Mouse (Mus musculus): ENCODE measurements around the gene Atg4a-ps. TPM values are rescaled to one million over a fixed set of nuclear protein-coding genes. Genes with fewer than 3 reads are reported as not detected.
"Not testable (repeated sequence)": the region's sequence is repeated elsewhere in the genome, so short reads cannot be mapped to it uniquely, and the experiment has no call there.

Gene Atg4a-ps
- 1 to 10 TPM in 1 of 2 experiments, not detected in 1; 2.7 TPM for total RNA-seq (2021)
- long read RNA-seq, experiment 1: 0 reads
- long read RNA-seq, experiment 2, partial matches to known transcripts: 0 of 1 reads
- long read RNA-seq, experiment 2, other reads (novel, unspliced or antisense): 0 of 1 reads

DNA sequence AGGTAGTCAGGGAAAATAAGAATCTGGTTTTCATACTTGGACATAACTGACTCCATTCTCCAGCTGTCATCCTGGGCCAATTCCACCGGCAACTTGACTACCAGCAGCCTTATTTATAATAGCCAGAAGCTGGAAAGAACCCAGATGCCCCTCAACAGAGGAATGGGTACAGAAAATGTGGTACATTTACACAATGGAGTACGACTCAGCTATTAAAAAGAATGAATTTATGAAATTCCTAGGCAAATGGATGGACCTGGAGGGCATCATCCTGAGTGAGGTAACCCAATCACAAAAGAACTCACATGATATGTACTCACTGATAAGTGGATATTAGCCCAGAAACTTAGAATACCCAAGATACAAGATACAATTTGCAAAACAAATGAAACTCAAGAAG, at the start of gene Atg4a-ps:
Atg4a-ps (minus strand) TSS at position 101 of the 400 bp plus-strand sequence.
- intact Hi-C loops (cut with DNase I); DNase-seq: not testable (repeated sequence)

DNA sequence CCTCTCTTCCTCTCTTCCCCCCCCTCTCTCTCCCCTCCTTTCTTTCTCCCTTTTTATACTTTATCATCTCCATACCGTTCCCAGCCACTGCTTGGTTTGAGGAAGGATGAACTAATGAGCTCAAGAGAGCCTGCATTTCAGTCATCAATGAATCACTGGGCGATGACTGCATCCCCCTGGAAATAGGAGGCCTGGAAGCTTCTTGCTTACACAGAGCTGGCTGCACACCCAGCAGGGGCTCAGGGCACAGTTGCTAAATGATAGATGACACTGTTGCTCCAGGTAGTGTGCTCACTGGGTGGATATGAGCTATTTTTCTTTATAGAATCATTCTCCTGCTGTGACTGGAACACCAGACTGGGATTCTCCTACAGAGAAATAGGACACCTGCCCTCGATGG, 49.7 kb upstream of the Atg4a-ps start:
- intact Hi-C loops (cut with DNase I): no loop called here
- no peak for DNase-seq

DNA sequence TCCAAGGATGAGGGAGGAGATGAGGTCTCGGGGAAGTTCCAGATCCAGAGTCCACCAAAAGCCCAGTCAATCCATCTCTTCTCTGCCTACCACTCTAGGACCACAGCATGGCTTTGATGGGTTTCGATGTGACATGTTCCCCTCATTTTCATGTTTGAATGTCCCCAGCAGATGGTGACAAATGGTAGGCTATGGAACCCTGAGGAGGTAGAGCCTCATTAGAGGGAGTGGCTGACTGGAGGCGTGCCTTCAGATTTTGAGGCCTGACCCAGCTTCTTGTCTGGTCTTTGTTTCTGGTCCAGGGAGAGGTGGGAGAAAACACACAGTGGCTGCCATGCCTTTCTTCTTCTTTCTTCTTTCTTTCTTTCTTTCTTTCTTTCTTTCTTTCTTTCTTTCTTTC, 44.6 kb upstream of the Atg4a-ps start:
- intact Hi-C loops (cut with DNase I): no loop called here
- DNase-seq: peak in 1 of 2 experiments; percentile 14

DNA sequence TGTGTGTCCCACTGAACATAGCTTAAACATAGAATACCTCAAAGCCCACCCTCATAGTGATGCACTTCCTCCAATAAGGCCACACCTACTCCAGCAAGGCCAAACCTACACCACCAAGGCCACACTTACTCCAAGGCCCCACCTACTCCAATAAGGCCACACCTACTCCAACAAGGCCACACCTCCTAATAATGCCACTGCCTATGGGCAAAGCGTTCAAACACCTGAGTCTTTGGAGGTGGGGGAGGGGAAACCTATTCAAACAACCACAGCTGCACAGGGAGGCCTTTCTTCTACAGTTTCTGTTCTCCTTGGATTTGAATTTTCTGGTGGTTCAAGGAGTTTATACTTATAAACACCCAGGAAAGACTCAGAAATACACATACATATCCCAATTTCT, 43.2 kb upstream of the Atg4a-ps start:
- intact Hi-C loops (cut with DNase I): no loop called here
- DNase-seq: no peak

DNA sequence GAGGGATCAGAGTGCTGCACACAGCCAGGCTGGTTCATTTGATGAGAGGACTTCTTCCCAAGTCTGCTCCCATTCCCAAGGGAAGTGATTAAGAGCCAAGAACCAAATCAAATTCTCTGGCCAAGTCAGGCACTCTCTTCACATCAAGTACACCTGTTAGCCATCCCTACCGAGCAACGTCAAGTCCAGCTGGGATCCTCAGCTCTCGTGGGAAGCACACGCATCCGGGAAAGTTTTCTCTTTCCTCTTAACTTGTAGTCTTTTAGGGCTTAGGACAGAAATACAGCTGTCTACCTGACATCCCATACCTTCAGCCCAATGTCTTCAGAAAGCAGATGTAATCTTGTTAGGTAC, 38.1 kb upstream of the Atg4a-ps start:
- intact Hi-C loops (cut with DNase I): no loop called here
- DNase-seq: no peak

DNA sequence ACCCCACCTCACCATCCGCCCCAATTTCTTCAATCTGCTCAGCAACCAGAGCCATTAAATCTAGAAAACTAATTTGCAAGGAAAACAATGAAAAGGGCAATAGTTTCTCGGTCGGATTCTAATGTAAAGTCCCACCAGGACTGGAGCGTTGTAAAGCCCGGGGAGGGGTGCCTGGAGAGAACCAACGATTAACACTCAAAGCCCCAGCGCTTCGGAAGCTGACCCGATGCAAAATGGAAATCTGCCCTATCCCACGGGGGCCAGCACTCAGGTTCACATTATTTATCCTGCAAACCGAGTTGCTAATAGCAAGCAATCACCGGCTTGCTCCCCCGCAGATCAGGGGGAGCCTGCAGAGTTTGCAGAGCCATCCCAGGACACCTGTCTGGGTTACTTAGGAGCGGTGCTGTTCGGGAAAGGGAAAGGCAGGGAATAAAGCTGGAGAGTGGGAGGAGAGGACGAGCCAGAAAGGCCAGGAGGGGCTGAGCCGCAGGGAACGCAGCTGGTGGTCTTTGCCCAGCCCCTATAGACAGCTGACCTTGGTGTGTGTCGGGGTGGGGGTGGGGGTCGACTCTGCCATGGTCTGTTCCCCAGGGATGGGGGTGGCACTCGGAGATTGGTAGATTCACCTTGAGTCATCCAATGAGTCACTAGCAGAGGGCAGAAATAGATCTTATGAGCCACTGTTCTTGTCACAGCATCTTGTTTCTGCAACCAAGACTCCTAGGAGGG, 37.5 kb upstream of the Atg4a-ps start:
- DNase-seq: no peak
- intact Hi-C loops (cut with DNase I): no loop called here

DNA sequence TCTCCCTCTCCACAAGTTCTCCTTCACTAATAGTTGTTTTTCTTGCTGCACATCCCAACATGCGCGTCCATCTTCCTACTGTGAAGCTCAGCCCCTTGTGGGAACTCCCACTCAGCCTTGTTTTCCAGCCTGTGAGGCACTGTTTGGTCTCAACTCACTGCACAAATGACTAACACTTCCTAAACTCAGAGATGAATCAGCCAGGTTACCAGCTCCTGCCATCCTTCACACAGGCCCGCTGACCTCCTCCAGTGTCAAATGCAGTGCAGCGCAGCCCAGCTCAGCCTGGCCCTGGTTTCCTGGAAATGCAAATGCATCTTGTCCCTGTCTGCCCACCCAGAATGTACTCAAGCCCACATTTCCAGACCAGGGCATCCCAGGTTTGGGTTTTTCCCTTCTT, 36.6 kb upstream of the Atg4a-ps start:
- DNase-seq: no peak
- intact Hi-C loops (cut with DNase I): no loop called here

DNA sequence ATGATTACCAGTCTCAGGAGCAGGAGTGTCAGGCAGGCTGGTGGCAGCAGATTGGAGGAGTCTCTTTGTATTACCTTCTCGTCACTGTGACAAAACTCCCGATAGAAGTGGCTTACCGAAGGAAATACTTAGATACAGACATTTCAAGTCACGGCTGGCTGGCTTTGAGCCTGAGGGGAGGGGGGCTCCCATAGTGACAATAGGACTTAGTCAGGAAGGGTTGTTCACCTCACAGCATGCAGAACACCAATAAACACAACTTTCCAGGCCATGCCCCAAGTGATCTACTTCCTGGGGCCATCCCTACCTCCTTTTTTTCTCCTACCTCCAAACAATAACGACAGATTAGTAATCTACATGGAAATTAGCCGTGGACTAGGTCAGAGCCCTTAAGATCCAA, 32.9 kb upstream of the Atg4a-ps start:
- no peak for DNase-seq
- intact Hi-C loops (cut with DNase I): no loop called here

DNA sequence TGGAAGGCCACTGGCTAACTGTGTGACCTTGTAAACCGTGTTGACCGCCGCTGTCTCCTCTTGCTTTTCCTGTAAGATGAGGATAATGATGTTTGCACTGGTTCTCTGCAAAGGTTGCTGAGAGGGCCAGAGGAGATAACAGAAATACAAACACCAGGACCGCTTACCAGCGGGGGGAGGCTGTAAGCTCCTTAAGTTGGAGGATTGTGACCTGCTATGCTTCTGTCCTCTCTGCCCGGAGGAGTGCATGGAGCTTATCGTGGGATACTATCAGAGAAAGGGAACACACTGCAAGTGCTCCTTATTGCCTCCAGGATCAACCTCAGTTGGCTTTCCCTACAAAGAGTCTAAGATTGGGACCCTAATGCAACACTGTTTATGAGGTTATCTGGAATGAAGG, 26.8 kb upstream of the Atg4a-ps start:
- intact Hi-C loops (cut with DNase I): no loop called here
- DNase-seq: no peak

DNA sequence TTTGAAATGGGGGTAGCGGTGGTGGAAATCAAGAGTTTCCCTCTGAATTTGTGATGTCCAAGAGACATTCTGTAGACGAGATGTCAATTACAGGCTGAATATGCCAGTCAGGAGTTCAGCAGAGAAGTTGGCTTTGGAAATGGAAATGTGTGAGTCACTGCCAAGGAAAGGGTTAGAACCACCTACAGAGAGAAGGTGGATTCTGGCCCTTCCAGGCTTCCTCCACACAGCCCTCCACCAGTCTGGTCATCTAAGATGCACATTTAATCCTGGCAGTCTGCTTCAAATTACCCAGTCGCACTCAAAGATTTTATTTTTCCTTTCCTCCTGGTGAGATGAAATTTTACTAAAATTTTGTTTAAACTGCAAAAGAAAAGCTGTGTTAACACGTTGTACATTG, 26.2 kb upstream of the Atg4a-ps start:
- no peak for DNase-seq
- intact Hi-C loops (cut with DNase I): no loop called here

DNA sequence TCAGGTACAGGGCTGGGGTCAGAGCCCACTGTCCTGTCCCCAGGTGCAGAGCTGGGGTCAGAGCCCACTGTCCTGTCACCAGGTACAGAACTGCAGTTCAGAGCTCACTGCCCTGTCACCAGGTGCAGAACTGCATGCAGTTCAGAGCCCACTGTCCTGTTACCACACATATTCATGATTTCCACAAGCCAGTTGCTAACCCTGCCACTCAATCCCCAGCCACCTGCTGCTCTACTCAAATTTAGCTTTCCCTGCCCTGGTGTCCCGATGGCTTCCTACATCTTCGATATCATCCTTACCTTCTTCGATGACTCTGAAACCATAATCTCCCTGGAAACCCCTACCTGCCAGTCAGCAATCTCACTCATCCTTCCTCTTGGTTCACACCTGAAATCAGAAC, 17.5 kb upstream of the Atg4a-ps start:
- no peak for DNase-seq
- intact Hi-C loops (cut with DNase I): no loop called here

DNA sequence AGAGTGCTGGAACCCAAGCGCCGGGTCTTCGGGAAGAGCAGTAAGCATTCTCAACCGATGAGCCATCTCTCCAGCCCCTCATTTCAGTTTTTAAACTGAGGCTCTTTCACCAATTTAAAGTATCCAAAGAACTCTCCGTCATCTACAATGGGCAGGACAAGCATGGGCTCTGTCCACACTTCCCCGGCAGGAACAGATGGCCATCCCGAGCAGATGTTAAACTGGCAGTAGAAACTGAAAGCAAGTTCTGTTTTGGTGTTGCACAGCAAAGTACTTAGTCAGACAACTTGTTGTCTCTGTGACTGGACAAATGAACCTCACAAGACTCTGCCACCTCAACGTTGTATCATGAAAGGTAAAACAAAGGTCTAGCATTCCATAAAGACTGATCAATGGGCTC, 15.8 kb upstream of the Atg4a-ps start:
- peak; percentile 16 to 30 for DNase-seq
- intact Hi-C loops (cut with DNase I): no loop called here

DNA sequence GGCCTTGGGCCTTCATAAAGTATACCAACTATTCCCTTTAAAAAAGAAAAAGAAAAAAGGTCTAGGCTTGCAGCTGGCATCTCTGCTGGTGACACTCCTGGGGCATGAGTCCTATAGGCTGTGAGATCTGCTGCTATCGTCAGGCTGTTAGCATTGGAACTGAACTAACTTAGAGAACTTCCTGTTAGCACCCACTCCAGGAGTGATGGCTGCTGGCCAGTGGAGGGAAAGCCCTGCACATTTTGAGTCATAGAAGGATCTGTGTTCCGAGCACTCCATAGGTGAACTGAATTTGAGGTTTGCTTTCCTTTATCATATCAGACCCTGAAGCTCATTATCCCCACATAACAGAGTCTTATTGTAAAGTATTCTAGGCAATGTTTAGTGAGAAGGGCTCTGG, 14.1 kb upstream of the Atg4a-ps start:
- peak in 1 of 2 experiments; percentile 16 for DNase-seq
- intact Hi-C loops (cut with DNase I): no loop called here

DNA sequence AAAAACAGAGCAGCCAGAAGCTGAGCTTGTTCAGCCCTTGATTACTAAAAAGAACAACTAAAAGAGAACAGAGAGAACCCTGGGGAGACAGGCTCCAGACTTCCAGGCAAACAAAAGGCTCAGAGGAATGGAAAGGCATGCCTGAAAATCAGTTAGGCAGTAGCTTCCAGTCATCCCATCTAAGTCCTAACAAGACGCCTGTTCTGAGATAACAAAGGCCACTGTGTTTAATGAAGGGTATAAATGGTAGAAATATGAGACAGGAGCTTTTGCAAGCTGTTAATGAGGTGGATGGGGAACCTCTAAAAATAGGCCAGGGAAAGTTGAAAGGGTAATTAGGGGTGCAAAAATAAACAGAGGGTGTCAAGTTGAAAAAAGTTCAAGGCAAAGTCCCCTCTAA, 4.5 kb upstream of the Atg4a-ps start:
- no peak for DNase-seq
- intact Hi-C loops (cut with DNase I): no loop called here

DNA sequence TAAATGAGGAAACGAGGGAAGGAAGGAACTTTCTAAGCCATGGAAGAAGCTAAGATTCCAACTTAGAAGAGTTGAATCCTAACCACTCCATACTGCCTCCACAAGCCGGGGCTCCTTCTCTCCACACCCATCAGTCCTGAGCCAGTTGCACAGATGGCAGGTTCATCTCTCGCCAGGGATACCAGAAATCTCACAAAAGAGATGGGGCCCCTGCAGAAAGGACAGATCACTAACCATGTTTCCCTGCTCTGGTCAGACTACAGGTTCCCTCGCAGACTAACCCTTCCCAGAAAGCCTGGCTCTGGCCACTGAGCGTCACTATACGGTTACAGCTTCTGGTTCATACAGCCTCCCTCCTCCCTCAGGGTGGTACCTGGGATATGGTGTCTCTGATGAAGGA, 3.8 kb upstream of the Atg4a-ps start:
- intact Hi-C loops (cut with DNase I): no loop called here
- no peak for DNase-seq

DNA sequence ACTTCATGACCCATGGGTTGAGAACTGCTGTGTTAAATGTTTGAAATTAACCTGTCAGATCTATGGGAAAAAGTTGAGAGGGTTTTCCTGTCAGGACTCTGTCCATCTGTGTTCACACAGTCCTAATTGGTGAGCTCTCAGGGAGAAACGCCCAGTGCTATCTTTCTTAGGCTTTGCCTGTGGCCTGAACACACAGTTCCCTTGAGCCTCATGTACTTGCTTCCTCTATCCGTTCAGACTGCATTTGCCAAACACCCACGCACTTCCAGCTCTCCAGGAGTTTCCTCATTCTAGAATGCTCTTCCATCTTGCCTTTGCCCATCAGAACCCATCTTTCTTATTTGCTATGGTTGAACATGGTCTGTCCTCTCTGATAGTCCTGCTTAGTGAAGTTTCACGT, 2.6 kb upstream of the Atg4a-ps start:
- peak; percentile 16 to 26 for DNase-seq
- intact Hi-C loops (cut with DNase I): no loop called here

DNA sequence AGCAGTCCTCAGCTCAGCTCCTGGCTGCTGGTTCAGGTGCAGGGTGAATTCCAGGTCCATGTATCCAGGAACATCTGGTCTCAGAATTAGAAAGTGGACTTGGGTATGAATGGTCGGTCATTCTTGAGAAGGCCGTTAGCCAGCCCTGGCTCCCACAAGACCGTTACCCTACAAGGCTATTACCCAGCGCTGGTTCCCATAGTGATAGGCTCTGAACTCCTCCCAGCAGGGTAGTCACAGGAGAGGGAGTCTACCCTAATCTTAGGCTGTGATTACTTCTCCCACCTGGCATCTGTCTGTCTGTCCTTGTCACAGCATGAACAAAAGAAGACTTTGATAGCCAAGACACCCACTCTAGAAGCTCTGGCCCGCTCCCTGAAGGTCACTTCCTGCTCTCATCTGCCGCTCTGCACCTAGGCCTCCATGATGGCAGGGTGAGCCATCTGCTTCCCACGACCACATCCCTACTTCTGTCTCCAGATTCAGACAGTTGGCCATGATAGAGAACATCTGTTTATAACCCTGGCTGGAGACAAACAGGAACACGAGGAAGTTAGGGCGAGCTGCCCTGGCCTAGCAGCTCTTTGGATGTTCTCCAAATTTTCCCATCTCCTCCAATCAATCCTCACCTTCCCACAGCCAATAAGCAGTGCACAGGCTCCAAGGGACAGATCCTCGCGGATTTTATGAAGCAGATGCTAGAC, 1.4 kb upstream of the Atg4a-ps start:
- intact Hi-C loops (cut with DNase I): no loop called here
- peak; percentile 14 to 23 for DNase-seq

DNA sequence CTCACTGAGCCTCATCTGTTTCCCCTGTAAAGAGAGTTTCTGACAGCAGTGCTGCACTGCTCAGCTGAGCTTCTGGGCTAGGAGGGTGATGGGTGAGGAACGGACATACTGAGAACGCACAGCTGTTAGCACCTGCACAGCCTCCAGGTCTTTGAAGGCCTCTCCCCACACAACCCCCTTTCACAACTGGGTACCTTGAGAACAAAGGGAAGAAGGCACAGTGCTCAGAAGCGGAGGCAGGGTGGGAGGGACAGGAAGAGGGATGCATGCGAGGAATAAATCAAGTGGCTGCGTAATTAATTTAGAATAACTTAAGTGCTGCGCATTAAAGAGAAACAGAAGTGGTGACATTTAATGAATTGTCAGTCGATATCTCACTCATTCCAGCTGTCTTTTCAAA, 4.6 kb downstream of the Atg4a-ps start:
- intact Hi-C loops (cut with DNase I): no loop called here

DNA sequence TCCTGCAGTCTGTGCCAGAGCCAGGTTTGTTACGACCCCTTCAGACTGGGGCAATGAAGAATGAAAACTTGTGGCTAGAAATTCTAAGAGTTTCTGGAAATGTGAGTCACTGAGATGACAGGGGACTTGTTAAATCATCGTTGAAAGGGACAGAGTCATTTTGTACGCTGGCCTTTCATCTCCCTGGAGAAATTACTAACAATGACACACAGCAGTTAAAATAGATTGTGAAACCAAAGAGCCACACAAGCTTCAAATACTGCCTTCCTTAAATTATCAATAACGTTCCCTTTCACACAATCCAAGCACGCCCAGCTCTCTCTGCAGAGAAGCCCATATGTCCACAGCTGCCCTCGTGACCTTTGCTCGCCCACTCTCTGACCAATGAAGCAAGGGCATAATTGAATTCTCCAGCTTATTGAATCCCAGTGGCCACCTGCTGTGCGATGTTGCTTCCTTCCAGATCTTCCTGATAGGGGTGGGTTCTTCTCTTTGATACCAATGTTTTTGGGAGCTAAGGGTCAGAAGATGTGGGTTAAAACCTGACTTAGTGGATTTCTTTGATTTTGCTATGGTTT, 5.6 kb downstream of the Atg4a-ps start:
- intact Hi-C loops (cut with DNase I): no loop called here
- no peak for DNase-seq

More for the DNA sequence above, 4.6 kb downstream of the Atg4a-ps start:
- no peak for DNase-seq

DNA sequence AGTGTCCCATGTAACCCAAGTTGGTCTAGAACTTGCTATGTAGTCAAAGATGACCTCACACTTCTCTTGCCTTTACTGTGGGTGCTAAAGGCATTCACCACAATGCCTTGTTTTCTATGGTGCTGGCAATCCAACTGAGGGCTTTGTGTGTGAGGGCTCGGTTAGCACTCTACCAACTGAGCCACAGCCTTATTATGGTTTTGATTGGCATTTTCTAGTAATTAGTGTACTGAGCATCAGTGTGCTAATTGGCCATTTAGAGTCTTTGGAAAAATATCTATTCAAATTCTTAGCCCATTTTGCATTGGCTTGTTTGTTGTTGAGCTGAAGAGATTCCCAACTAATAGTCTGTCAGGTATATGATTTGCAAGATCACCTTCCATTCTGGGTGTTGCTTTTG, 8.2 kb downstream of the Atg4a-ps start:
- no peak for DNase-seq
- intact Hi-C loops (cut with DNase I): no loop called here

DNA sequence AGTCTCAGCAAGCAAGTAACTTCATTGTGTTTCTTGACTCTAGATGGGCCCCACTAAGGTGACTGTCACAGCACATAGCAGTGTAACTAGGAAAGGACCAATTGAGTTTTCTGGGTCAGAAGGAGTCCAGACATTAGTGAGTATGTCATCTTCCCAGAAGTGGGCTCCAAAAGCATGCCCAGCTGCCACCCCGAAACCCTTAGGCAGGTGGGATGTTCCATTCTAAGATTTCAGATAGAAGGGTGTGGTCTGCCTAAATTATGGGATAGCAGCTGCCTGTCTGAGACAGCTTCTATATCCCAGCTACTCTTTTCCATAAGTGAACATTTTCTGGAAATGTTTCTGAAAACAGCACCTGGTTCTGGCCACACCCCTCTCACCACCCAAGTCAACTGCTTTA, 11.6 kb downstream of the Atg4a-ps start:
- no peak for DNase-seq
- intact Hi-C loops (cut with DNase I): no loop called here

DNA sequence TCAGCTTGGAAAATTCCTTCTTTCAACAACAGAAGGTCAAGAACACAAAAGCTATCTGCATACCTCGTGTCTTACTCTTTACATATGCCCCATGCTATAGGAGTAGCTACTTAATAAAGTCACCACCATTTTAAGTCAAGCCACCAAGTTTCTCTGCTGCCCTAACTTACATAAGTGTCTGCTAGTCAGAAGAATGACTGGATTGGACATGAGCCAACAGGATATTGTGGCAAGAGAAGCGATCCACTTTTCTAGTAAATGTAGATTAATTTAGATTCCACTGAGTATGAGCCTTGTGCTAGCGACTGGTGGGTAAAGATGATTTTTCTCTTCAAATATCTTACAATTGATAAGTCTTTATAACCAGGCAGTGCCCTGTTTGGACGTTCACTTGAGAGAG, 12.0 kb downstream of the Atg4a-ps start:
- intact Hi-C loops (cut with DNase I): no loop called here
- no peak for DNase-seq
